Mouse (Mus musculus) liver, postnatal 0 days (tissue): ENCODE data around the gene Atg5. TPM values are rescaled to one million over a fixed set of nuclear protein-coding genes. Genes with fewer than 3 reads are reported as not detected.
A peak's percentile ranks its signal among the peaks of the same experiment; 100 is the strongest.

ENCODE experiments used
- ATAC-seq: fragments of 200-750 bp; cut with Nextera tagmentation; 2 replicates; pipeline ENCODE4 v1.8.0; 2017; ENCODE audit warnings: mild to moderate bottlenecking, moderate library complexity
- DNase-seq: peaks from one replicate; pipeline ENCODE4 v3.0.0-alpha.2; 2016
- H3K27ac ChIP-seq: fragments of 300-500 bp; sonication (generic); 2 replicates; pipeline ENCODE4 v1.5.1; 2014; ENCODE audit warnings: antibody characterized with exemption, moderate library complexity, mild to moderate bottlenecking, low read depth
- H3K27me3 ChIP-seq: fragments of 300-500 bp; sonication (generic); 2 replicates; pipeline ENCODE4 v1.6.1; 2014; ENCODE audit warnings: low read length, control low read depth, mixed read lengths; ENCODE audit not compliant: insufficient read depth
- H3K36me3 ChIP-seq: fragments of 300-500 bp; sonication (generic); replicated peaks from 2 replicates; pipeline ENCODE4 v1.6.1; 2014; ENCODE audit warnings: mild to moderate bottlenecking, control low read depth, low read length, moderate library complexity, mixed read lengths; ENCODE audit not compliant: insufficient read depth
- H3K4me1 ChIP-seq: fragments of 300-500 bp; sonication (generic); 2 replicates; pipeline ENCODE4 v1.6.1; 2014; ENCODE audit warnings: antibody characterized with exemption, mild to moderate bottlenecking, control low read depth; ENCODE audit not compliant: insufficient read depth
- H3K4me2 ChIP-seq: fragments of 300-500 bp; sonication (generic); 2 replicates; pipeline ENCODE4 v1.6.1; 2014; ENCODE audit warnings: low read depth, mild to moderate bottlenecking, low read length, moderate library complexity, mixed read lengths
- H3K4me3 ChIP-seq: fragments of 300-500 bp; sonication (generic); 2 replicates; pipeline ENCODE4 v1.5.1; 2014; ENCODE audit warnings: low read depth, low read length
- H3K9ac ChIP-seq: fragments of 300-500 bp; sonication (generic); replicated peaks from 2 replicates; pipeline ENCODE4 v1.6.1; 2014; ENCODE audit warnings: mild to moderate bottlenecking, moderate library complexity
- H3K9me3 ChIP-seq: fragments of 300-500 bp; sonication (generic); 2 replicates; pipeline ENCODE4 v1.6.1; 2016; ENCODE audit warnings: mild to moderate bottlenecking, control low read depth, low read length, mixed read lengths
- CTCF ChIP-seq: sonication (generic); IDR thresholded peaks from 2 replicates; pipeline ENCODE4 v1.5.1; 2016; ENCODE audit warnings: antibody characterized with exemption, low read depth
- EP300 ChIP-seq: IDR thresholded peaks from 2 replicates; pipeline ENCODE4 v1.6.1; 2016; ENCODE audit warnings: antibody characterized with exemption, low read depth, mild to moderate bottlenecking
- WGBS: fragments of 180-500 bp; shearing (Covaris S2); extraction: QIAGEN DNeasy Blood & Tissue Kit; methylation state at CpG from one replicate; pipeline ENCODE4 v1.1.7; 2014; ENCODE audit not compliant: insufficient replicate concordance; 5-methylcytosine and 5-hydroxymethylcytosine counted together
- polyA plus RNA-seq: library from polyadenylated mRNA; unstranded; fragments of >200 nt; fragmentation: Nextera tagmentation; extraction: Ambion mirVana; gene quantifications from 2 replicates; pipeline ENCODE4 v1.2.1, GENCODE M21; 2015

The Atg5 gene
- polyA plus RNA-seq, 1 experiment from 2014 or later = 26.6 TPM

- no peak overlapping the region for H3K9ac ChIP-seq
- H3K4me3 ChIP-seq = no peak overlapping the region
- H3K27ac ChIP-seq = no peak overlapping the region
- peaks cover 17% of the 10 kb centered on the region for H3K36me3 ChIP-seq
- no peak for DNase-seq
- TF ChIP-seq CTCF (peak; percentile 72), EP300 (no peak)
- no peak overlapping the region for H3K4me2 ChIP-seq
- H3K27me3 ChIP-seq = no peaks in the 10 kb centered on the region
- no peaks in the 10 kb centered on the region for H3K9me3 ChIP-seq
- 52% methylated on average over 3 of the region's 3 CpGs for WGBS
- no peaks in the 10 kb centered on the region for H3K4me1 ChIP-seq
- ATAC-seq = no peak
Measured at GRCm38 (mm10) chr10:44292205-44292604, 24.0 kb downstream of the Atg5 start.

GRCm38 (mm10) chr10:44299165-44299564 is 31.0 kb downstream of the Atg5 start:
- no peak for TF ChIP-seq EP300
- no peak for TF ChIP-seq CTCF
- H3K9me3 ChIP-seq = no peaks in the 10 kb centered on the region
- ATAC-seq = no peak
- H3K4me2 ChIP-seq = no peak overlapping the region
- DNase-seq = no peak
- peaks cover 7% of the 10 kb centered on the region for H3K36me3 ChIP-seq
- no peaks in the 10 kb centered on the region for H3K4me1 ChIP-seq
- 76% methylated on average over 9 of the region's 9 CpGs for WGBS
- H3K9ac ChIP-seq = no peak overlapping the region
- no peaks in the 10 kb centered on the region for H3K27me3 ChIP-seq
- no peak overlapping the region for H3K27ac ChIP-seq
- no peak overlapping the region for H3K4me3 ChIP-seq

GRCm38 (mm10) chr10:44300078-44300477 is 31.9 kb downstream of the Atg5 start:
- TF ChIP-seq EP300 = no peak
- no peak for TF ChIP-seq CTCF
- no peak overlapping the region for H3K27ac ChIP-seq
- H3K9me3 ChIP-seq = no peaks in the 10 kb centered on the region
- no peak for ATAC-seq
- WGBS = 63% methylated on average over 4 of the region's 4 CpGs
- no peaks in the 10 kb centered on the region for H3K27me3 ChIP-seq
- no peak overlapping the region for H3K4me2 ChIP-seq
- H3K9ac ChIP-seq = no peak overlapping the region
- peaks cover 9% of the 10 kb centered on the region for H3K36me3 ChIP-seq
- H3K4me1 ChIP-seq = no peaks in the 10 kb centered on the region
- no peak overlapping the region for H3K4me3 ChIP-seq
- DNase-seq = no peak

GRCm38 (mm10) chr10:44303648-44304329 is 35.6 kb downstream of the Atg5 start:
- no peak overlapping the region for H3K9ac ChIP-seq
- no peaks in the 10 kb centered on the region for H3K9me3 ChIP-seq
- no peak for DNase-seq
- H3K4me2 ChIP-seq = no peak overlapping the region
- peaks cover 17% of the 10 kb centered on the region for H3K36me3 ChIP-seq
- 87% methylated on average over 15 of the region's 15 CpGs for WGBS
- ATAC-seq = no peak
- H3K27ac ChIP-seq = no peak overlapping the region
- H3K27me3 ChIP-seq = no peaks in the 10 kb centered on the region
- TF ChIP-seq EP300 = no peak
- TF ChIP-seq CTCF = no peak
- no peak overlapping the region for H3K4me3 ChIP-seq
- H3K4me1 ChIP-seq = no peaks in the 10 kb centered on the region

GRCm38 (mm10) chr10:44304330-44304717 is 36.2 kb downstream of the Atg5 start:
- no peaks in the 10 kb centered on the region for H3K27me3 ChIP-seq
- H3K36me3 ChIP-seq = peaks cover 17% of the 10 kb centered on the region
- no peak overlapping the region for H3K4me3 ChIP-seq
- H3K27ac ChIP-seq = no peak overlapping the region
- no peak overlapping the region for H3K4me2 ChIP-seq
- DNase-seq (no peak), ATAC-seq (no peak)
- H3K9me3 ChIP-seq = no peaks in the 10 kb centered on the region
- 87% methylated on average over 3 of the region's 3 CpGs for WGBS
- no peaks in the 10 kb centered on the region for H3K4me1 ChIP-seq
- TF ChIP-seq EP300 (no peak), CTCF (no peak)
- no peak overlapping the region for H3K9ac ChIP-seq

- H3K9ac ChIP-seq = no peak overlapping the region
- no peak overlapping the region for H3K4me2 ChIP-seq
- no peak overlapping the region for H3K27ac ChIP-seq
- WGBS = 75% methylated on average over 3 of the region's 3 CpGs
- ATAC-seq (no peak), DNase-seq (no peak)
- no peaks in the 10 kb centered on the region for H3K4me1 ChIP-seq
- no peak overlapping the region for H3K4me3 ChIP-seq
- peaks cover 17% of the 10 kb centered on the region for H3K36me3 ChIP-seq
- H3K27me3 ChIP-seq = no peaks in the 10 kb centered on the region
- TF ChIP-seq CTCF (no peak), EP300 (no peak)
- H3K9me3 ChIP-seq = no peaks in the 10 kb centered on the region
Measured at GRCm38 (mm10) chr10:44304845-44305244, 36.7 kb downstream of the Atg5 start.
